Mouse (Mus musculus): ENCODE results near the gene Efcc1.

GRCm38 (mm10) chr6:87780546-87781301 is 50.1 kb downstream of the Efcc1 start:
- TF ChIP-seq CTCF (IDR thresholded peaks at IDR 0.05; ENCODE audit: insufficient read depth, low read length) (no peak), POLR2A (IDR thresholded peaks at IDR 0.05; ENCODE audit: borderline replicate concordance, extremely low read depth, low read depth, low read length) (no peak)
